Mouse (Mus musculus) CH12.LX (cell line): ENCODE results near the gene Olfr33. TPM values are rescaled to one million over a fixed set of nuclear protein-coding genes. Genes with fewer than 3 reads are reported as not detected.

Source experiments
- DNase-seq: peaks from one replicate; pipeline ENCODE4 v3.0.0-alpha.2; 2013; ENCODE audit errors: extremely low read depth
- H3K27ac ChIP-seq: 2 replicates; pipeline ENCODE4 v1.5.1; 2012; ENCODE audit warnings: low read depth, mild to moderate bottlenecking, control low read depth, moderate library complexity; ENCODE audit not compliant: insufficient read depth
- H3K27me3 ChIP-seq: replicated peaks from 2 replicates; pipeline ENCODE3; 2012; ENCODE audit warnings: inconsistent platforms
- H3K36me3 ChIP-seq, 2 experiments: replicated peaks in 1 of 2; 2 replicates each; pipeline versions ENCODE3 to v1.6.1; 2012; ENCODE audit warnings: inconsistent platforms in 1 of 2, low read length in 1 of 2, mild to moderate bottlenecking in 1 of 2, mixed read lengths in 1 of 2, moderate library complexity in 1 of 2; ENCODE audit not compliant: control insufficient read depth in 1 of 2, insufficient read depth in 1 of 2
- H3K4me1 ChIP-seq, 2 experiments: 2 replicates each; pipeline ENCODE4 v1.6.1; 2012; ENCODE audit warnings: inconsistent platforms in 1 of 2, moderate library complexity in 1 of 2; ENCODE audit not compliant: insufficient read depth in 2 of 2, control insufficient read depth in 1 of 2
- H3K4me2 ChIP-seq: 2 replicates; pipeline ENCODE4 v1.6.1; 2012; ENCODE audit warnings: low read depth, mild to moderate bottlenecking, control low read depth; ENCODE audit not compliant: poor library complexity, insufficient read depth, severe bottlenecking
- H3K4me3 ChIP-seq, 3 experiments: fragments of 150-350 bp in 1 of 3; sonication (generic) in 1 of 3; replicated peaks in 1 of 3; 2 replicates each; pipeline versions ENCODE3 to v1.5.1; 2011 to 2012; ENCODE audit warnings: low read depth in 2 of 3, low read length in 2 of 3, mild to moderate bottlenecking in 2 of 3, moderate library complexity in 2 of 3, control low read depth in 1 of 3, improper control_type of control experiment in 1 of 3, inconsistent platforms in 1 of 3, mixed read lengths in 1 of 3; ENCODE audit not compliant: poor library complexity in 1 of 3
- H3K79me2 ChIP-seq: replicated peaks from 2 replicates; pipeline ENCODE4 v1.6.1; 2012; ENCODE audit warnings: mild to moderate bottlenecking, moderate library complexity; ENCODE audit not compliant: control insufficient read depth, poor library complexity, insufficient read depth, severe bottlenecking; ENCODE audit errors: extremely low read depth
- H3K9ac ChIP-seq: 2 replicates; pipeline ENCODE4 v1.6.1; 2012; ENCODE audit warnings: low read depth, mild to moderate bottlenecking, control low read depth, moderate library complexity; ENCODE audit not compliant: insufficient read depth
- H3K9me3 ChIP-seq: replicated peaks from 2 replicates; pipeline ENCODE3; 2012; ENCODE audit warnings: low read length, inconsistent platforms, mixed read lengths
- CHD2 ChIP-seq: IDR thresholded peaks from 2 replicates; pipeline ENCODE4 v1.6.1; 2011; ENCODE audit warnings: low read length, improper control_type of control experiment
- CTCF ChIP-seq, 2 experiments: IDR thresholded peaks in 1 of 2; conservative IDR thresholded peaks in 1 of 2; 2 replicates each; pipeline ENCODE4 v1.5.1; 2011 to 2012; ENCODE audit warnings: low read depth in 2 of 2, low read length in 2 of 2, improper control_type of control experiment in 1 of 2, inconsistent platforms in 1 of 2, mild to moderate bottlenecking in 1 of 2, moderate library complexity in 1 of 2
- ETS1 ChIP-seq: conservative IDR thresholded peaks from 2 replicates; pipeline ENCODE4 v1.6.1; 2012; ENCODE audit warnings: low read depth, mild to moderate bottlenecking, inconsistent platforms, low read length, improper control_type of control experiment, moderate library complexity
- HCFC1 ChIP-seq: IDR thresholded peaks from 2 replicates; pipeline ENCODE4 v1.6.1; 2012; ENCODE audit warnings: low read depth, mild to moderate bottlenecking, inconsistent platforms, low read length, improper control_type of control experiment
- IRF4 ChIP-seq: IDR thresholded peaks from 2 replicates; pipeline ENCODE4 v1.6.1; 2014; ENCODE audit warnings: low read depth, mild to moderate bottlenecking, inconsistent platforms, low read length, improper control_type of control experiment
- JUN ChIP-seq: IDR thresholded peaks from 2 replicates; pipeline ENCODE4 v1.6.1; 2011; ENCODE audit warnings: low read depth, mild to moderate bottlenecking, low read length, improper control_type of control experiment, moderate library complexity; ENCODE audit not compliant: insufficient read depth
- JUND ChIP-seq: conservative IDR thresholded peaks from 2 replicates; pipeline ENCODE4 v1.6.1; 2011; ENCODE audit warnings: low read depth, low read length, improper control_type of control experiment
- KAT2A ChIP-seq: IDR thresholded peaks from 2 replicates; pipeline ENCODE4 v1.6.1; 2012; ENCODE audit warnings: low read length, improper control_type of control experiment, inconsistent platforms; ENCODE audit not compliant: insufficient replicate concordance
- MAFK ChIP-seq: IDR thresholded peaks from 2 replicates; pipeline ENCODE4 v1.6.1; 2011; ENCODE audit warnings: low read length, improper control_type of control experiment; ENCODE audit not compliant: insufficient replicate concordance
- MEF2A ChIP-seq: IDR thresholded peaks from 2 replicates; pipeline ENCODE4 v1.6.1; 2014; ENCODE audit warnings: low read depth, mild to moderate bottlenecking, inconsistent platforms, low read length, improper control_type of control experiment, borderline replicate concordance
- MYC ChIP-seq: IDR thresholded peaks from 2 replicates; pipeline ENCODE4 v1.6.1; 2011; ENCODE audit warnings: low read depth, mild to moderate bottlenecking, improper control_type of control experiment, low read length
- POLR2A ChIP-seq: IDR thresholded peaks from 2 replicates; pipeline ENCODE4 v1.6.1; 2011; ENCODE audit warnings: low read depth, mild to moderate bottlenecking, improper control_type of control experiment, low read length
- RCOR1 ChIP-seq: conservative IDR thresholded peaks from 2 replicates; pipeline ENCODE4 v1.6.1; 2012; ENCODE audit warnings: low read depth, mild to moderate bottlenecking, inconsistent platforms, low read length, improper control_type of control experiment
- SMC3 ChIP-seq: IDR thresholded peaks from 2 replicates; pipeline ENCODE4 v1.6.1; 2011; ENCODE audit warnings: low read depth, low read length, improper control_type of control experiment
- UBTF ChIP-seq: IDR thresholded peaks from 2 replicates; pipeline ENCODE4 v1.6.1; 2012; ENCODE audit warnings: low read depth, mild to moderate bottlenecking, inconsistent platforms, low read length, improper control_type of control experiment, moderate library complexity
- USF1 ChIP-seq: IDR thresholded peaks from 2 replicates; pipeline ENCODE4 v1.6.1; 2014; ENCODE audit warnings: low read depth, mild to moderate bottlenecking, inconsistent platforms, low read length, improper control_type of control experiment
- USF2 ChIP-seq: conservative IDR thresholded peaks from 2 replicates; pipeline ENCODE4 v1.6.1; 2011; ENCODE audit warnings: low read depth, low read length, improper control_type of control experiment
- ZKSCAN1 ChIP-seq: IDR thresholded peaks from 2 replicates; pipeline ENCODE4 v1.6.1; 2012; ENCODE audit warnings: low read depth, inconsistent platforms, low read length, improper control_type of control experiment, borderline replicate concordance
- ZNF384 ChIP-seq: IDR thresholded peaks from 2 replicates; pipeline ENCODE4 v1.6.1; 2012; ENCODE audit warnings: low read depth, low read length, improper control_type of control experiment, inconsistent platforms
- dilution Hi-C: fragments of 300-500 bp; cut with MboI; formaldehyde crosslinking; loops from 2 replicates; pipeline ENCODE4 v1.14.3; 2020; ENCODE audit warnings: low sequenced_read_pairs; ENCODE audit not compliant: extremely low pct_unique_long_range_greater_than_20kb, extremely low pct_ligation_motif_present
- in situ Hi-C: fragments of 300-500 bp; cut with MboI; formaldehyde crosslinking; loops from 3 replicates; pipeline ENCODE4 v1.14.3; 2019; ENCODE audit warnings: low sequenced_read_pairs, low pct_ligation_motif_present, low pct_unique_long_range_greater_than_20kb, mixed read lengths
- polyA plus RNA-seq: library from polyadenylated mRNA; unstranded; fragments of >175 nt; gene quantifications from 2 replicates; pipeline ENCODE4 v1.2.1, GENCODE M21; 2012; ENCODE audit warnings: low read depth; ENCODE audit not compliant: insufficient read length
- total RNA-seq, 2 experiments: library from RNA; depleted of rRNA; stranded (reverse); fragments of 300-350 nt in 1 of 2; fragments of >200 nt in 1 of 2; gene quantifications; 2 replicates each; pipeline ENCODE4 v1.2.3; 2012 to 2014

The Olfr33 gene
- total and polyA plus RNA-seq, 3 experiments, result not detected

DNA sequence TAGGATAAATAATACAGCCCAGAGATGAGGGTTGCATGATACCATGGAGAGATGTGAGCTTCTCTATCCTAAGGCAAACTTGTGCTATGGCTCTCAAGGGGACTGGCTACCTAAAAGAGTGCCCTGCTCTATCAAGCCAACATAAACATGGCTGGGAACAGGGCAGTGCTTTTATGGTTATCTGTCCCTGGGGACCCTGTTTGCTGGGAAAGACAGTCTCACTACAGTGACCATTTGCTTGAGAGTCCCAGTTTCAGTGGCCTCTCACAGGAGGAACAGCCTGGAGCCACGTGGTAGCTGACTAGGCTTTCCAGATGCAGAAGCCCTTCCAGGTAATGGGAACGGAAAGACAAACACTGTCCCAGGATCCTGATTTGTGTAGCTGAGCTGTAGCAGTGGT, 18.8 kb upstream of the Olfr33 start:
- dilution Hi-C loops (no loop called here), in situ Hi-C loops (no loop called here)
- Histone ChIP-seq H3K9me3 (no peaks in the 10 kb centered on the region), H3K4me1 (no peaks in the 10 kb centered on the region), H3K9ac (no peak overlapping the region), H3K27ac (no peak overlapping the region), H3K79me2 (no peaks in the 10 kb centered on the region), H3K36me3 (no peaks in the 10 kb centered on the region), H3K27me3 (no peaks in the 10 kb centered on the region)
- TF ChIP-seq ZNF384 (no peak), USF1 (no peak), MAFK (no peak), MEF2A (no peak), UBTF (no peak), CHD2 (no peak), SMC3 (no peak), JUND (no peak), MYC (no peak), USF2 (no peak), CTCF (conservative IDR thresholded peaks at IDR 0.05 in 1 of 2, IDR thresholded peaks at IDR 0.05 in 1 of 2; ENCODE audit: low read depth in 2 of 2, low read length in 2 of 2) (no peak), JUN (no peak), IRF4 (no peak), ZKSCAN1 (no peak), RCOR1 (no peak), POLR2A (no peak), ETS1 (no peak)
- TF ChIP-seq, all 38 proteins: peak for 0
- H3K4me3 ChIP-seq, result no peak overlapping the region
- H3K4me2 ChIP-seq, result no peak overlapping the region
- no peak for DNase-seq

DNA sequence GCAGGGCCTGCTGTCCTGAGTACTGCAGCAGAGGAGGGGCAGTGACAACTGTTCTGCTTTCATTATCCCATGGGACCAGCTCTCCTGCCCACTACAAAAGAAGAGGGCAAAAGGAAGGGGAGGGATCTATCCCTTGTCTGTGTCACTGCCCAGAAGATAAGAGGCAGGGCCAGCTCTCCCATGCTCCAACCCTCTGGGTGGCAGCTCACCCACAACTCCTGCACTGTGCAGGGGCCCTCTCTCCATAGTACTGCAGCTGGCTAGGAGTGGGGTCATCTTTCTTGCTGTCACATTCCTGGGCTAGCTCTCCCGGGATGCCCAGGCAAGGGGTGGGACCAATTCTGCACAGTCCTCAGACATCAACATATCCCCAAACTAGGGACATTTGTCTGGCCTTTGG, 14.9 kb upstream of the Olfr33 start:
- Histone ChIP-seq H3K27me3 (no peaks in the 10 kb centered on the region), H3K36me3 (no peaks in the 10 kb centered on the region), H3K4me1 (no peaks in the 10 kb centered on the region), H3K79me2 (no peaks in the 10 kb centered on the region), H3K9me3 (no peaks in the 10 kb centered on the region), H3K4me2 (no peak overlapping the region), H3K9ac (no peak overlapping the region), H3K27ac (no peak overlapping the region), H3K4me3 (no peak overlapping the region)
- in situ Hi-C loops (no loop called here), dilution Hi-C loops (no loop called here)
- no peak for DNase-seq
- TF ChIP-seq KAT2A (no peak), HCFC1 (no peak)
